Mouse (Mus musculus) large intestine, adult 2 months (tissue): ENCODE results near the gene Hecw2. TPM values are rescaled to one million over a fixed set of nuclear protein-coding genes. Genes with fewer than 3 reads are reported as not detected.

Source experiments
- DNase-seq: peaks from one replicate; pipeline ENCODE4 v3.0.0-alpha.2; 2012; ENCODE audit warnings: low read depth, low spot score
- WGBS: fragments of 180-500 bp; shearing (Covaris S2); methylation state at CpG from one replicate; pipeline ENCODE4 v1.1.7; 2018; 5-methylcytosine and 5-hydroxymethylcytosine counted together
- polyA plus RNA-seq: library from polyadenylated mRNA; depleted of rRNA; stranded (reverse); fragments of >200 nt; gene quantifications from 2 replicates; pipeline ENCODE4 v1.2.3, GENCODE M21; 2012; rRNA removed

The Hecw2 gene
- 0.22 and 0.24 TPM in 2 replicates for polyA plus RNA-seq

DNA sequence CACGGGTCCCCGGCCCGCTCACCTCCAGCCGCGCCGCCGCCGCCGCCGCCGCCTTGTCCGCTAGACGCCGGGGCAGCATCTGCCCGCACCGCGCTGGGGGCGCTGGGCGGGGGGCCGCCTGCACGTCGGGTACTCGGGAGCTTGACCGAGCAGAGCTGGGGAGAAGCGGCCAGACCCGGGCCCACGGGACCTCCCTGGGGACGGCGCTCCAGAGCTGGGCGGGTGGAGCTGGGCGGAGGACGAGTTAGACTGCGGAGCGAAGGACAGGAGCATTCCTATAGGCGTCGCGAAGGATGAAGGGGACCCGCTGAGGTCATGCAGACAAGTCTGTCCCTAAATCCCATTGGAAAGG lies at the start of gene Hecw2:
Gene Hecw2 (minus strand): TSS at position 215 of the 352 bp plus-strand sequence.
- no peak for DNase-seq
- WGBS = 2% methylated on average over 38 of the region's 38 CpGs

DNA sequence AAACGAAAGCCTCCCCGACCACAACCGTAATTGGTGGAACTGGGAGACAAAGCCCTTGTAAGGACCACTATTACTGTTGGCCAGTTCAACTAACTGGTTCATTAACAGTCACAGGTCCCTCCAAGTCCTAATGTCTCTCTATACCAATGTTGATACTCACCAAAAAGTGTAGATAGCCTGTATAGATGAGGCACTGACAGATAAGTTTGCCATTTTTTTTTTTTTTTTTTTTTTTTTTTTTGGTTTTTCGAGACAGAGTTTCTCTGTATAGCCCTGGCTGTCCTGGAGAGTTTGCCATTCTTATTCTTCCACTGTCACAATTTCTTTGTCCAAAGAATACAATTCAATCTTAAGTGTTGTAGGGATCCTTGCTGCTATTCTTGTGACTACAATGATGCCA lies 47.8 kb upstream of the Hecw2 start:
- no peak for DNase-seq
- WGBS = 84% methylated on average over 4 of the region's 4 CpGs

DNA sequence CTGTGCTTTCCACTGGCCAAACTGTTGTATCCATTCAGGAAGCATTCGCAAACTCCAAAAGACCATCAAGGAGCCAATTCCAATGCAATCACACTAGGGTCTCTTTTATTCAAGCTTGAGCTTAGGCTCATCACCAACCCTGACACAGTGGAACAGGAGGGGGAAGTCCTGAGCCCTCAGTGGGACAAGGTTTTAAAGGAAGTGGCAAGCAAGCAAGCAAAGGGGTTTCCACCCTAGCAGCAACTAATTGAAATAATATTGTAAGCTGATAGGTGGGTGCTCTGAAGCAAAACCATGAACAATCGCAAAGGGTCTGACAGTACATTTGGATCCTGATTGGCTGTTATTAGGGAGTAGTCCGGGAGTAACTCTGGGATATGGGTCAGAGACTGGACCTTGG lies 25.3 kb upstream of the Hecw2 start:
- no peak for DNase-seq
- 95% methylated on average over 3 of the region's 3 CpGs for WGBS

DNA sequence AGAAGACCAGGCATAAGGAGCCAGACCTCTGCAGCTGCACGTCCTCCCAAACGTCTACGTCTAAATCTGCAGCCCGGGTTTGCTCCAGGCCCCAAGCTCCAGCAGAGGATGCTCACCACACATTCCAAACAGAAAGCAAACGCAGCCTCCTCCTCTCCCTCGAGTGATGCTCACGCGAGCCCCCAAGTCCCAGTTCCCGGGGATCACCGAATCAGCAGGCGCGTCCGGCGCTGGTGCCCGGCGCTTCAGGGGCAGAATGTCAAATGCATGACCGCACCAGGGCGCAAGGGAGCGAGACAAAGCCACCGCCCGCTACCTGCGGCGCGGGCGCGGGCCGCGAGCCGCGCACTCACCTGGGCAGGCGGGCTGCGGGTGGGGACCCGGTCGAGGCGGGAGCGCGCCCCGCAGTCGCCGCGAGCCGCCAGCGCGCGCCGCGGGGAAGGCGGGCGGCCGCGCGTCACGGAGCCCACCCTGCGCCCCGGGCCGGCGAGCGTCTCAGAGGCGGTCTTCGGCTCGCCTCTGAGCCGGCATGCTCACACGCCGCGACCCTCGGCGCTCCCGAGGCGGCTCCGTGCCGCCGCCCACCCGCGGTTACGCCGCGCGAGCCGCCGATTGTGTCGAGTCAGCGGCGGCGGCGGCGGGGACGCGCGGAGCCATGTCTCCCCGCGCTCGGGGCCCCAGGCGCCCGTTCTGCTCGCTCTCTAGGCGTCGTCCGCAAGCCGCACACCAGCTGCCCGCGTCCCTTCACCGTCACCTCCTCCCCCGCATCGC lies 600 bp downstream of the Hecw2 start:
- under 1% methylated on average over 103 of the region's 104 CpGs for WGBS
- no peak for DNase-seq

DNA sequence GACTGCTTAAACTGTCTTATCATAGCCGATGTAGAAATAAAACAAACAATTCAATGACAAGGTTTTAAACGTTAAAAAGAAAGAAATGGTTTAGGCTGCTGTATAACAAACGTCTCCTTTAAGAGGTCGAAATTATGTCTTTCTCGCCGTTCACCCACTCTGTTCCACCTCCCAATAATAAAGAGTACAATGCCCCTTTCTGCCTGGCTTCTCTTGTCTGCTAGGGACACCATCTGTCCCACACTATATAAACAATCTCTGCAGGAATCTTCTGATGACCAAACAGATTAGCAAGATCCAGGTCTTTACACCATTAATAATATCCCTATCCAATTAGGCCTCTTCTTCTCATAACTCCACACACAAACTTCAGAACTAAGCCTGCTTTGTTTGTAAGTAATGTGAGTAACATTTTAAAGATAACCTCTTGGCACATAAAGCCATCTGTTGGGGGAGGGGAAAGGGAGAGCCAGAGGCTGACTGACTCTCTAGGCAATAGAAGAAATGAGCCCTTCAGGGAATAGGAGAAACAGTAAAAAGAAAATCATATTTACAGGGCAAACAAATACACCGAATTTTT lies 1.7 kb downstream of the Hecw2 start:
- DNase-seq = no peak
- WGBS = 40% methylated on average over 7 of the region's 7 CpGs

DNA sequence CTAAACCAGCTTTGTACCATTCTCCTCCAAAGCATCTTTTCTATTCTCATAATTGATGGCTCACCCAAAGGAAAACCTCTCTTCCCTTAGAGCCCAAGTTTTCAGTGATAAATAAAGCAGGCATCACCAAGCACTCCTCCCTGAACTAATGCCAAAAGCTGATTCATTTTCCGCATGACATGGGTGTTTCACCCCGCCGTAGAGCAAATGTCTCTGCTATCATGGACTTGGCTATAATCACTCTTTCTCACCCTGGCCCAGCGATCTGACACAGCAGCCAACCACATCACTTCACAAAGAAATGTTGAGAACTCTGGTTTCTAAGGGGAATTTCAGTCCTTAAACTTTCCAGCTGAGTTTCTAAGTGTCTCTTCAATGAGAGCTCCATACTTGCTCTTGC lies 7.4 kb downstream of the Hecw2 start:
- no peak for DNase-seq
- WGBS = 63% methylated on average over 4 of the region's 4 CpGs

DNA sequence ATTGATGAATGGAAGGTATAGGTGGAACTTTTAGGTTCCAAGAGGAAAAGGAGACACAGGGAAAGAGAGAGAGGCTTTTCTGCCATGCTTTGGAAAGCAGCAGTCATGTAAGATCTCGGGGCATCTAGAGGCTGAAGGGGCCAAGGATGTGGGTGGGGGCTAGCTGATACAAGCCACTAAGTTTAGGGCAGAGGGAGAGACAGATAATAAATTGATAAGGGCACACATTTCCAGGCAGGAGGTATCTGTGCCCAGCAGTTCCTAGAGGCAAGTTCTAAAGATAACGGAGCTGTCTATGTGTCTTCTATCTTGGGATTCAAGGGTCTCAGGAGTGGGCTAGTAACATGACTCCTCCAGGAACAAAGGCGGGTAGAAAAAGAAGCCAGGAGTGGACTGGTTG lies 8.6 kb downstream of the Hecw2 start:
- WGBS = 64% methylated on average over 3 of the region's 3 CpGs
- no peak for DNase-seq

DNA sequence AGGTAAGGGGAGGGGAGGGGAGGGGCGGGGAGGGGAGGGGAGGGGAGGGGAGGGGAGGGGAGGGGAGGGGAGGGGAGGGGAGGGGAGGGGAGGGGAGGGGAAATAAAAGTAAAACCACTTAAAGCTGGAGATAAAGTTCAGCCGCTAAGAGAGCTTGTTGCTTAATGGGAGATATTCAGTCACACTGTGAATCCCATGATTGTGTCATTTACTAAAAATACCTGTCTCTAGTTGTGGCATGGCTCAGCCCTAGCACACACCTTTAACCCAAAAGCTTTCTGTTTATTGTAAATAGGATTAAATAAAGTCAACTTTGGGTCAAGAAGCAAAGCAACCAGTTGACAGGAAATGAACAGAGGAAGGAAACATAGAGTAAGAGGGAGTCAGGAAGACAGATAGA lies 14.3 kb downstream of the Hecw2 start:
- no peak for DNase-seq
- 43% methylated on average over 1 of the region's 2 CpGs for WGBS

DNA sequence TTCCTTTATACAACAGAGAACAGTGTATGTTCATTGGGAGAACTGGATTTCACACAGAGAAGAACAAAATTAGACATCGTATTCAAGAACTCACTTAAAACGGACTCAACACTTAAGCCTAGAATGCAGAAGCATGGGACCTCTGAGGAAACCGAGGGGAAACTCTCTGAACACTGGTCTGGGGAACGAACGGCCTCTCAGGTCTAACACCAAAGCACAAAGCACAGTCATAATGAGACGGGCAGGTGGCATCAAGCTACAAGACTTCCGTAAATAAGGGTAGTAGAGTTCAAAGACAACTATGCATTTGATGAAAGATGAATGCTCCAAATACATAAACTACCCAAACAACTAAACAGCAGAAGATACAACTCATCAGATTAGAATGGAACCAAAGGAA lies 15.8 kb downstream of the Hecw2 start:
- no peak for DNase-seq
- 84% methylated on average over 7 of the region's 7 CpGs for WGBS

DNA sequence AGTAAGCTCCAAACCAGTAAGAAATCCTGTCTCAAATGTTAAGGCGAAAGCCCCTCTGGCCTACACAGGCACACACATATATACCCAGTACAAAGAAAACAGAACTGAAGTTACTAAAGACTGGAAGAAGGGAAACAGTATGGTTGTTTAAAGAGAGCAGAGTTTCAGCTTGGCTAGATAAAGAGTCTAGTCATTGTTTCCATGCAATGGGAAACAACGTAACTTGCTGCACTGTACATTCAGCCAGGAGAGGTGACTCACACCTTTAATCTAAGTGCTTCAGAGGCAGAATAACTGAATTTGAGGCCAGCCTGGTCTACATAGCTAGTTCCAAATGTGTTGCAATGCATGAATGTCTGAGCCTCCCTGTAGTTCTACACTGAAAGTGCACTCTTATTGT lies 18.4 kb downstream of the Hecw2 start:
- WGBS = 84% methylated on average over 2 of the region's 2 CpGs

DNA sequence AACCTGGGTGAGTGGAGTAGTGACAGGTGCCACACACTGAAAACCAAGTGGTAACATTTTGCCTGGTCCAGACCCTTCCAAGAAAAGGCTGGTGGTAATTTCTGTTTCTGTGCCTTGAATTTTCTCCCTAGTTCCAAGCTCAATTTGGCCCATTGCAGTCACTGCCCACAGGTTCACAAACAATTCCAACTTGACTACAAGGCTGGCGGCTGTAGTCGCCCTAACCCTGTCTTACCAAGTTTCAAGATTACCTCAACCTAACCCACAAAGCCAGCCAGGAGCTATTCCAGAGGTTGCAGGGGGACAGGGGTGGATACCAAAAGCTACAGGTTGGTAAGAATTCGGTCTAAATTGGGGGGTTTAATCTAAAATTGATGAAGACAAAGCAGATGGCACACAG lies 27.0 kb downstream of the Hecw2 start:
- 84% methylated on average over 3 of the region's 3 CpGs for WGBS

More for the DNA sequence above, 18.4 kb downstream of the Hecw2 start:
- DNase-seq = no peak

DNA sequence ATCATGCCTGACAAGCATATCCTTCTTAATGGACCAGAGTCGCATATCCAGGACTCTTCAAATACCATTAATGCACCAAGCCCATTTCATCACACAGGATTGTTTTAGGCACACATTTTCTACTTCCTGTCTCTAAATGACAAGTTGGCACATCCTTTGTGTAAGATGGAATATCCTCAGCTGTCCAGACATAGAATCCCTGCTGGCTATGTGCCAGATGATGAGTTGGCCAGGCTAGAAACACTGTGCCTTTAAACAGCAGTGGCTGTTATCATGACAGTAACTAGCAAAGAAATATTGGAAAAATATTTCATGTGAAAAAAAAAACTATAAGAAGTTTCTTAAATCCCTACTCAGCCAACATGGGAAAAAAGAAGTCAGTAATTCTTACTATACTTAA lies 35.4 kb downstream of the Hecw2 start:
- 63% methylated on average over 1 of the region's 1 CpGs for WGBS
- DNase-seq = no peak

More for the DNA sequence above, 27.0 kb downstream of the Hecw2 start:
- DNase-seq = no peak

DNA sequence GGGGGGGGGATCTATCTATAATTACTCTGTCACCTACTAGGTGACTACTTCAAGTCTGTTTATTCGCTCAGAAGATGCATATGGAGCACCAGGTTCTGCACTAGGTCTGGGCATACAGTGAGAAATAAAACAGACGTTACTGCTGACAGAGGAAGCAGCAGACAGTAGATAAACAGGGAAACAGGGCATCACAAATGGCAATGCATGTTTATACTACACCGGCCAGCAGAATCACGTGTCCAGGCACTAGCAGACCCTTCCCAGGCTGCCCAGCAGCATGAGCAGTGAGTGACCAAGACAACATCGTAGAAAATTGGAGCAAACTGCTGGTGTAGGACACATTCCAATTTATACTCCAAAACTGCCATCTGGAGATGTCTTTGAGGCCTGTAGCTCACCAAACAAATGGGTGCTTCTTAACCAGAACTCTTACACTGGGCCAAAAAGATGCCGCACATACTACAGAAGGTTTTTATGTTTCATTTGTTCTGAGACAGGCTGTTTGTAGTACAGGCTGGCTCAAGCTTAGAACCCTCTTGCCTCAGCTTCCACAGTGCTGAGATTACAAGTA lies 41.7 kb downstream of the Hecw2 start:
- no peak for DNase-seq

DNA sequence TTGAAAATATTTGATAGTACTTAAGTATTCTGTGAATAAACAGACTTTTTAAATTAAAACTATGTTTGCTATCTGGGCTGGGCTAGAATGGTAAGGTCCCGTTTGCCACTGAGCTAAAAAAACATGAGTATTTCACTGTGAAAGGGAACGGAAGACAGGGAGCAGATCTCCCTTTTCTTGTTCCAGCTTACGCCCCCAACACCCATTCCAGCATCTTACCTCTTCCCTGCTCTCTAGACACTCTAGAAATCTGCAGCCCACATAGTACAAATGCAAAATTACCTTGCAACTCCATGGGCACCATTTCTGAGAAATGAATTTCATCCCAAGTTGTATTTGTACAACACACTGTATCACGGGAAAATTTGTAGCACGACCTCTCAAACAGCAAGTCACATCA lies 49.9 kb downstream of the Hecw2 start:
- no peak for DNase-seq
- 87% methylated on average over 5 of the region's 5 CpGs for WGBS

More for the DNA sequence above, 41.7 kb downstream of the Hecw2 start:
- WGBS = 65% methylated on average over 6 of the region's 6 CpGs

DNA sequence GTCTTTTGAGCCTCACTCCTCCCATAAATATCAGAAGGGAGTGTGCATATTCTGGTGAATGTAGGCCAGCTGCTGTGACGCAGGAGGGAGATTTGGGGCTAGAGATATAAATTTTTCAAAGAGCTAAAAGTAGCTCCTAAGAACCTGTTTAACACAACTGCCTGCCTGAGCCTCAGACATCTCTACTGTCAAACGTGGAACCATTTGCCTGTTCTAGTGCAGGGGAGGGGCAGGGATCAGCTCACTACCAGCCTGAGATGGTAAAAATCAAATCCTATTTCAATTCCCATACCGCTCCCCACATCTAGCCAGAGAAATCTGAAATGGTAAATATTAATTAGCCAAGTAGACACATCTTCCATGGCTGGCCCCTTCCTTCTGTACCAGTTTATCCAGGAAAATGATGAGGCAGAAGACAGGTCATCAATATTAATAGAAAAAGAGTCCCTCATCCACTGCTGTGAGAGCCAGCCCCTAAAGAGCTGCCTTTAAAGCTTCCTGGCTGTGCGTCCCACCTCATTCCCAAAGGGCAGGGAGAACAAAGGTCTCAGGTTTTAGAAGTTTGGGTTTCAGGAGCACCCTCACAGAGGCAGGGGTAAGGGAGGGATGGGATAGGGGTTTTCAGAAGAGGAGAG lies 61.0 kb downstream of the Hecw2 start:
- DNase-seq = no peak
- WGBS = 65% methylated on average over 4 of the region's 4 CpGs

DNA sequence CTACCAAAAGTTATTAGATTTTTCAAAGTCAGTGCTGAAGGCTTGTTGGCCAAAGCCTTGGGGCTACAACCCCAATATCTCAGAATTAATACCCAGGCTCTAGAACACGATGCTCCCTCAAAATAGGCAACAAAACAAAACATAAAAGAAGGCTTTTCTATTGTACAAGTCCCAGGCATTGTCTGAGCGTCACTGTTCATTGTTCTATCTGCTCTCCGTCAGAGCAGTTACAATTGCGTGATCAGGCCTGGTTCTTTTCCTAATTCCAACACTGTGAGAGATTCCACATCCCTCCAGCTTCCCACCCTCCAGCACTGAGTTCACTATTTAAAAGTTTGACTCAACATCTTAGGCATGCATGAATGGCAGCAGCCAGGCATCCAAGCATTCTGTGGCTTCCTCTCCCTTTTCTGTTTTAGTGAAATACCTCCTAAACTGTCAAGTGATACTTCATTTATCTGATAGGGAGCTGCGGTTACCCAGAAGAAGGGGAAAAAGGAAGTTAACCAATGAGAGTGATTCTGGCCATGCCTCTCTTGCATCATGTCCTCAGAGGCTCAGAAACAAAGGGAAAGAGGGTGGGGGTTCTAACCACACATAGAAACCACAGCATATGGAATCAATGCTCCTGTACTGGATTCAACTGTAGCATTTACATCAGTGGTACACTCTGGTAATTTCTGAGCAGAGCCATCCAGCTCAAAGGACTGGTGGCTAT lies 66.1 kb downstream of the Hecw2 start:
- no peak for DNase-seq
- WGBS = 65% methylated on average over 5 of the region's 5 CpGs

DNA sequence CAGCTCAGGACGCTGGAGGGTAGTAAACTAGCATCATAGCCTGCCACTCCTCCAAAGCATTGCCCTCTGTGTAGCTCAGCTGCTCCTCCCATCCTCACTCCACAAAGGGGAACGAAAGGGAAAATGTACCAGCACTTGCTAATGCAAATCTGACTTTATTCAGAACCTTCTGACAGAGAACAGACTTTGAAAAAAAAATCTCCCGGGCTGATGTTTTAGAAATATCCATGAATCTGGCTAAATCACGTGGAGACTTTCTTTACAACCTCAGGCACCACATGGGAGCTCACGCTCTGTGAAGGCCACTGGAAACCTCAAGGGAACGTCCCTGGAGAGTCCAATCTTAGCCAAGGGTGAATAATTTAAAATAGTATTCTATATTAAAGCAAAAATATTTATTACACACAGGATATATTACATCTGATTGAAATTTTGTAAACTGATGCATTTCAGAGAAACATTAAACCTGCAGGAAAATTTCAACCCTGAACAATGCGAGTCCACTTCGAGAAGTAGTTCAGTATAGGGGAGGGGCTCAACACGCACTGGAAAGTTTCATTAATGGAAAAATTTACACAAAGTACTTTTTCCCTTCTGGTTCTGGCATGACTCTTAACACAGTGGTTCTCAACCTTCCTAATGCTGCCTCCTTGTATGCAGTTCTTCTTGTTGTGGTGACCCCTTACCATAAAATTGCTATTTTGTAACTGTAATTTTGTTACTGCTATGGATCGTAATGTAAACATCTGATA lies 67.8 kb downstream of the Hecw2 start:
- WGBS = 71% methylated on average over 10 of the region's 10 CpGs
- no peak for DNase-seq

DNA sequence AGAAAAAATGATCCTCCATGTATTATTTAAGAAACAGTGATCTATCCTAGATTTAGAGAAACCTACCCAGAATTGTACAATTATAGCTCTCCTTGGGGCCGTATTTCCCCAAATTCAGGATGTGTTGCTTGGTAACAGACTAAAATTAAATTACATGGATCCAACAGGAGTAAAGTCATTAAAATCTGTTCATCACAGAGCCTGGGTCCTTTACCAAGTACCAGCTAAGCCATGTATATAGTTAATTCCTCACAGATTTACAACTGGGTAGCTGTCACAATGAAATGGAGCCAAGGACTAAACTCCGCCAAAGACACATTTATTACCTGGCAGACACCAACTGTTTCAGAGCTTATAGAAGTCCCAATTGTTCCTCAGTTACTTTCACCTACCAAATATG lies 72.4 kb downstream of the Hecw2 start:
- 66% methylated on average over 2 of the region's 2 CpGs for WGBS
- no peak for DNase-seq

DNA sequence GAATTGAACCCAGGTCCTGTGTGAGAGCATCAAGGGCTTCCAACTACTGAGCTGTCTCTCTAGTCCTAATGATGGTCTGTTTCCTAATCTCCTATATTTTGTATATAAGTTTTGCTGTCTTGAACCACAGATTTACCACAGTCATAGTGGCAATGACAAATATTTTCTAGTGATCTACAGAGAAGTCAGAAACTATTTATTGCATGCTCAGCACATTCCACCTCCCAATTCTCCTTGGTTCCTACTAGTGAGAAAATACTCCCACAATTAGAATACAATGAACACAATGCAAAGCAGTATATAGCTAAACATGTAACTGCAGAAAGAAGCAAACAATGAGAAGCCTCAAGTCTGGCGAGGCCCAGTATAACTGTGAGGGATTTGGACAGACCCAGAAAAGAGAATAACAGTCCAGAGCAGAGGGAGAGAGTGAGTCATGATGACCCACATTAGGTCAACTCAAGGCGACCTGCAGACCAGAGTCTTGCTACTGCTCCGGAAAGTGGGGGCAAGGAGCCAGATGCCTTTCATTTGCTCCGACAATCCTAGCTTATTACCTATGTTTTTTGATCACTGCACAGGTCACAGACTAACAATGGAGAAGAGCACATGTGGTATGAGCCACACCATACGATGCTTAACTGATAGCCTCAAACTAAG lies 73.8 kb downstream of the Hecw2 start:
- 78% methylated on average over 5 of the region's 5 CpGs for whole genome bisulfite sequencing
- no peak for DNase-seq
